In genomic region chr1:130513482-130513881, GRCm38 (mm10) we compare ENCODE assay signal across 11 mouse cellular contexts.
"Had no signal": no experiment of that assay in that cellular context is flagged by ENCODE, and none has a peak within 500 bp of the region (broad histone marks: within the 10 kb centered on the region; RNA-seq: fewer than 3 reads in every experiment).

No protein-coding gene starts in this region.

- H3K9ac ChIP-seq: limb, embryonic 15.5 days; liver, embryonic 15.5 days; midbrain, embryonic 12.5 days; neural tube, embryonic 13.5 days had no signal

- H3K27ac ChIP-seq: liver, embryonic 15.5 days; midbrain, embryonic 12.5 days; neural tube, embryonic 13.5 days had no signal

- H3K4me2 ChIP-seq: limb, embryonic 15.5 days; liver, embryonic 15.5 days; midbrain, embryonic 12.5 days; neural tube, embryonic 13.5 days had no signal

- DNase-seq: kidney, adult 11 months; kidney, postnatal 14 days; lung, postnatal 4 days; retina, postnatal 1 day; thymus, adult 18-20 months; thymus, postnatal 14 days had no signal

- H3K36me3 ChIP-seq: limb, embryonic 15.5 days; liver, embryonic 15.5 days; midbrain, embryonic 12.5 days; neural tube, embryonic 13.5 days had no signal

- H3K4me3 ChIP-seq: limb, embryonic 15.5 days; liver, embryonic 15.5 days; midbrain, embryonic 12.5 days; neural tube, embryonic 13.5 days had no signal

- H3K4me1 ChIP-seq: midbrain, embryonic 12.5 days; neural tube, embryonic 13.5 days had no signal

- H3K27me3 ChIP-seq: limb, embryonic 15.5 days; liver, embryonic 15.5 days; midbrain, embryonic 12.5 days; neural tube, embryonic 13.5 days had no signal

- ATAC-seq: midbrain, embryonic 16.5 days had no signal

- H3K9me3 ChIP-seq: limb, embryonic 15.5 days; liver, embryonic 15.5 days; midbrain, embryonic 12.5 days; neural tube, embryonic 13.5 days had no signal
